Mouse (Mus musculus): ENCODE measurements around the gene Psmg4.
A peak's percentile ranks its signal among the peaks of the same experiment; 100 is the strongest.

The Psmg4 gene

GRCm38 (mm10) chr13:34162491-34163303 is at the start of gene Psmg4:
Gene Psmg4, plus strand, starts transcription at chr13:34162964.
- peak; percentile 94 to 96 for DNase-seq (ENCODE audit: low spot score in 2 of 2)

DNA sequence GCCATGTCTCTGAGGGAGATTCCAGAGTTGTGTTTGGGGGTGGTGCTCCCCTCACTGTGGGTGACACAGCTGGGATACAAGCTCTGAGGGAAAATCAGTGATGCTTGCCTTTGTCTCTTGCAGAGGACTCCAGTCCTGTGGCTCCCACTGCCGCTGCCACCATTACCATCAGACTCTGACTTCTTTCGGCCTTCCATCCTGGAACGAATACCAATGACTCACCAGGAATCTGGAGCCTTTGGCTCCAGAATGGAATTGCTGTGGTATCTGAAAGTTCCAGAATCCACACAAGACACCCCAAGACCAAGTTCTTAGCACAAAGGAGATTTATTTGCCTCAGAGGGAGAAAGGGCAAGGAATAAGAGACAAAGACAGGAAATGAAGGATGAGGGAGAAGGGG is 49.7 kb upstream of the Psmg4 start:
- no peak for DNase-seq (ENCODE audit: low spot score in 2 of 2)

GRCm38 (mm10) chr13:34114654-34115053 is 48.1 kb upstream of the Psmg4 start:
- DNase-seq (ENCODE audit: low spot score in 2 of 2): no peak

DNA sequence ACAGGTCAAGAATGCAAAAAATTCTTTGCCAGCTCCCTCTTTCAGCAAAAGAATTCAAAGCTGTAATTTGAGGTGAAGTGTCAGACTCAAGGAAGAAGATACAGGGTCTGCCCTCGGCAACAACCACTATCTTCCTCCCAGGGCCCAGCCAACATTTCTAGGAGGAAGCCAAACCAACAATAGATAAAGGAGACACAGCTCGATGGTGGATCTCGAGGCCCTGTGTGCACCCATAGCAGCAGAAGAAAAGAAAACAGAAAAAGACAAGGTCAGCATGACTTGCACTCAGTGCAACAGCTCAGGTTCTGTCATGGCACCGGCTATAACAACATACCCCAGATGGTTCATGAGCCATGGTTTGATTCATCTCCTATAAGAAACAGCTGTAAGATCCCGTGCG is 46.3 kb upstream of the Psmg4 start:
- no peak for DNase-seq (ENCODE audit: low spot score in 2 of 2)

GRCm38 (mm10) chr13:34118816-34119215 is 43.9 kb upstream of the Psmg4 start:
- no peak for DNase-seq (ENCODE audit: low spot score in 2 of 2)

DNA sequence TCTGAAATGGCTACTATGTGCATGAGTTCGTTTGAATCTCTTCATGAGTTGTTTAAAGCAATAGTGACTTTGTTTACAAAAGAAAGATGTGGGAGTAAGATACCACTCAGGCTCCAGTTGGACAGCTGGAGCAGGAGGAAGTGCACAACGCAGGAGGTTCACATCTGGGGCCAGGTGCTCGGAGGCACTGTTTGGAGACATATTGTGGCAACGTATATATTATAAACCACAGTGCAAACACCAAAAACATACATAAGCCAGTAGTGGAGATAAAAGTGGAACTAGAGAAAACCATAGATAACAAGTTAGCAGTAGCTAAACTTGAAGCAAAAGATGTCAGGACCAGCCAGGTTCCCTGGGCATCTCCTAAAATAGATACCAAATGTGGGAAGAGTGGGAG is 43.4 kb upstream of the Psmg4 start:
- DNase-seq (ENCODE audit: low spot score in 2 of 2): no peak

DNA sequence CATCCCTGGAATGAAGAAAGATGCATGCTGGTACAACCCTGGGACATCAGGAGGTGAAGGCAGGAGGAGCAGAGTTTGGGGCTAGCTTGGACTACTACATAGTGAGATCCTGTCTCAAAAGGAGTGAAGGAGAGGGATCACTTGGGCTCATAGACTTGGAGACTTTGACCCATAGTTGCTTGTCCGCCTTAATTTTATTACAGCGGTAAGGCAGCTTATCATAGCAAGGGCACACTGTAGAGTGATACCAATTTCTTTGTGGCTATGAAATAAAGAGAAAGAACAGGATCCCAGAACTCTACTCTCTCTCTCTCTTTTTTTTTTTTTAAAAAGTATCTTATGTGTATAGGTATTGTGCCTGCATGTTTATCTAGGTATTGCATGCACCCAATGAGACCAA is 42.2 kb upstream of the Psmg4 start:
- no peak for DNase-seq (ENCODE audit: low spot score in 2 of 2)

- no peak for DNase-seq (ENCODE audit: low spot score in 2 of 2)
Observed at GRCm38 (mm10) chr13:34125711-34126110, 37.1 kb upstream of the Psmg4 start.

- no peak for DNase-seq (ENCODE audit: low spot score in 2 of 2)
Observed at GRCm38 (mm10) chr13:34128276-34129114, 34.3 kb upstream of the Psmg4 start.

DNA sequence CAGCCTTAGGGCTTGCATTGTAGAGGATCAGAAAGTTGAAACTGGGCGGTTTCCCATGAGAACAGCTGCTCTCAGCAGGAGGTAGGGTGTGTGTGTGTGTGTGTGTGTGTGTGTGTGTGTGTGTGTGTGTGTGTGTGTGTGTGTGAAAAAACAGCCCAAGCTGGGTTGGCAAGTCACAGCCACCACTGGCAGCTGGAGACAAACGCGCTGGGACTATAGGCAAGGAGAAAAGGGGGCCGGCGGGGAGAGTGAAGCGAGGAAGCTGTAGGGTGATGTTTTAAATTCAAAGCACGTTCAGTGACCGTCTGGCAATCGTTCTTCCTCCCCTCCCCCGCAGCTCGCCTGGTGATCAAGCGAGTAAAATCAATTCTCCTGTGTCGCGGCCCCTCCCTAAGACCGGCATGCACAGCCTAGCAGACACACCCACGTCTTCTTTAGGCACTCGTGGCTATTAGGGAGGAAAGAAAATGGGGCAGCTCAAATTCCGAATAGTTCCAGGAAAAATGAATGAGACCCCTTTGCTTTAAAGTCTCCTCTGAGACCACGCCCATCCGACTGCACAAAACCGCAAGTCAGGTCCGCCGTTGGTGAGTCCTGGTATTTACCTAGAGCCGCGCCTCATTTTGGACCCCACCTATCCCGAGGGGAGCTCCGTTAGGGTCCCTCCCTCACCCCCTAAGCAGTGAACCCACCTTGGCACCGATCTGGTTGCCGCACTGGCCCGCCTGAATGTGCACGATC is 33.1 kb upstream of the Psmg4 start:
- no peak for DNase-seq (ENCODE audit: low spot score in 2 of 2)

DNA sequence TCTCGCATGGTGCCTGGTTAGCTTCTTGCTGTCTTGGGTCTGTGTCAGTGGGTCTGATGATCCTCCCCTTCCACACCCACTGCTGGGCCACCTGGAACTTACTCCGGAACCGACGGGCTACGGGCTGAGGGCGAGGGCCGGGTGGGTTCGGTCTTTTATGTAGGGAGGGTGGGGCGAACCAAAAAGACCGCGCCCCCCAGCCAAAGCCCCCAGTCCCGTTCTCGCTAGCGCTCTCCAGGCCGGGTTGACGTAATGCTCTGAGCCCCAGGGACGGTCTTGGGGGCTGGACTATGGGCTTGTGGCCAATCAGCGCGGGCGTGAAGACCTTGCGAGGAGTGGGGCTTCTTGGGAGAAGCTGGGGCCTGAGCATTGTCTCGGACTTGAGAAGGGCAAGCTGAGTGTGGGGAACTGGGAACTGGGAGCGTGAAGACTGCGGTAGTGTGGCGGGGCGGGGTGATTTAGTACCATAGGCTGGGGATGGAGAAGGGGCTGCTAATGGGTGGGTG is 32.5 kb upstream of the Psmg4 start, which contains the start of gene Tubb2b:
TSS of gene Tubb2b (minus strand) at position 241 of the 506 bp plus-strand sequence.
- no peak for DNase-seq (ENCODE audit: low spot score in 2 of 2)

GRCm38 (mm10) chr13:34131011-34131707 is 31.6 kb upstream of the Psmg4 start:
- no peak for DNase-seq (ENCODE audit: low spot score in 2 of 2)

DNA sequence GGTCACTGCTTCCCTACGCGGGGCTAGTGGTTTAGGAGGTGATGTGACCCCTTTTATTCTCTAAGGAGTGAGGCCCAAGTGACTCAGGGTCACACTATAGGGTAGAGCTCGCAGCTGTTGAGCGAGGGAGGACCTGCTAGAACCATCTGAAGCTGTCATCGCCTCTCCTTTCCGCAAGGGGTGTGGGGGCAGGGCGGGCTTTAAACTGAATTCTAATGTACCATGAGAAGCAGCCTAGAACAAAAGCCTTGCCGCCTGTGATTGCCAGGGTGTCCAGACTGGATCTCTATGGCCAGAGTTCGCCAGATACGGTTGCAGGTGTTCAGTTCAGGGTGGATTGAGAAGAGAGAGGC is 31.1 kb upstream of the Psmg4 start:
- DNase-seq (ENCODE audit: low spot score in 2 of 2): no peak

DNA sequence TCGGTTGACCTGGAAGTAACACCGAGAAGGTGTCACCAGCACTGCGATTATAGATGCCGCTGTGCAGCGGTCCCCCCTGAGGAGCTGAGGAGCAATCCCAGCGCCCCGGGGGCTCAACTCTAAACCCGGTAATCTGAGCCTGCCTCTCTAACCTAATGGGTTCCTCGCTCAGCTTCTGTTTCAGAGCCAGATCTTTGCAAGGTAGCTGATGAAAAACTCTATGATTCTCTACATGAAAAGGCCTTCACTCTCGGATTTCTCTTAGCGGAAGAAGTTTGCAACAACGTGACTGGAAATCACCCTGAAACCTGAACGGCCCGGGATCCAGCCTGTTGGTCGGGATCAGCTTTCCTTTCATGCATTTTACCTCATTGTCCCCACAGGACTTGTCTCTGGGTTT is 30.5 kb upstream of the Psmg4 start:
- no peak for DNase-seq (ENCODE audit: low spot score in 2 of 2)

- DNase-seq (ENCODE audit: low spot score in 2 of 2): no peak
Observed at GRCm38 (mm10) chr13:34132875-34133274, 29.9 kb upstream of the Psmg4 start.

DNA sequence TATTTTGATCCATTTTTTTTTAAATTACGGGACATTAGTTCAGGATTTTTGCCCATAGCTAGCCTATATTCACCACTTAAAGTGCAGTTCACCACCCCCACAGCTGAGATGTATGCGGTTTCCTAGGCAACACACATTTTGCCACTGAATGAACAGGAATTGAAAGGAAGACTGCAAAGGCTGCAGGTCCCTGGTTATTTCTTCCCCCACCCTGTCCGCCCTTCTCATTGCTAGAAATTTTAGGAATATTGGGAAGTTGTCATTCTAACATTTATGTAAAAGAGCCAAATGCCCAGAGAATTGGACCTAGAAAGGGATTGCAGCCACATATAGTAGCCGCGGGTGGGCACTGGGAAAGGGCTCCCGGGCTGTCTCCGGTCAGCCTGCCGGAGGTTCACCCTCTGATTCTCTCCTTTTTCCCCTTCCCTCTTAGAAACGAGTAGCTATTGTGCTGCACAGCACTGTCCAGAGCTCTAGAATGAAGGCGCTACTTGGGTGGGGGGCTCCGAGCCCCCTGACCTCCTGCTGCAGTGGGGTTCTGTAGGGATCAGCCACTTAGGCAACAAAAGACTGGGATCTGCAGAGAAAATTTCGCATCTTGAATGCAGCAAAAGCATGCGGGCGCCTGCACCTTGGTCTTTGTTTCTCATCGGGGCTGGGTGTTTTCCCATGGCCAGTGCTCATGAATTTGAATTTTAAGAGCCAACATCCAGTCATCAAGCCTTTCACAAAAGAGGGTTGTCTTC is 29.3 kb upstream of the Psmg4 start:
- no peak for DNase-seq (ENCODE audit: low spot score in 2 of 2)

GRCm38 (mm10) chr13:34134276-34134675 is 28.5 kb upstream of the Psmg4 start:
- no peak for DNase-seq (ENCODE audit: low spot score in 2 of 2)

- DNase-seq (ENCODE audit: low spot score in 2 of 2): no peak
Observed at GRCm38 (mm10) chr13:34136605-34137004, 26.2 kb upstream of the Psmg4 start.

- no peak for DNase-seq (ENCODE audit: low spot score in 2 of 2)
Observed at GRCm38 (mm10) chr13:34143389-34143788, 19.4 kb upstream of the Psmg4 start.

GRCm38 (mm10) chr13:34146916-34147315 is 15.8 kb upstream of the Psmg4 start:
- DNase-seq (ENCODE audit: low spot score in 2 of 2): no peak

DNA sequence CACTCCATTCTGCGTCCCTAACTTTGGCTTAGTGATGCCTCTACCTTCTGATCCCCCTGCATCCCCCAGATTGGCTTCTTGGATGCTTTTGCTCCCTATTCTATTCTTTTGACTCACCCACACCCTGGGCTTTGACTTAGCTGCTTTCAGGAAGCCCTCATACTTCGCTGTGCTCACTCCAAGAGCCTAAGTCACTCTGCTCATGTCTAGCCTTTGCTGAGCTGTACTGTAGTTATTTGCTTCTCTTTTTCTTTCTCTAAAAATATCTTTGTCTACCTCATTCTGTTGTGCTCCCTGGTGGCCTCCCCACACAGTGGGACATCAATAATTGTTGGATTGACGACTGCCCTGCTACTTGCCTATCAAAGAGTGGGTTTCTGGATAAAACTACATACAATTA is 14.6 kb upstream of the Psmg4 start:
- no peak for DNase-seq (ENCODE audit: low spot score in 2 of 2)
